In the genomic region with DNA sequence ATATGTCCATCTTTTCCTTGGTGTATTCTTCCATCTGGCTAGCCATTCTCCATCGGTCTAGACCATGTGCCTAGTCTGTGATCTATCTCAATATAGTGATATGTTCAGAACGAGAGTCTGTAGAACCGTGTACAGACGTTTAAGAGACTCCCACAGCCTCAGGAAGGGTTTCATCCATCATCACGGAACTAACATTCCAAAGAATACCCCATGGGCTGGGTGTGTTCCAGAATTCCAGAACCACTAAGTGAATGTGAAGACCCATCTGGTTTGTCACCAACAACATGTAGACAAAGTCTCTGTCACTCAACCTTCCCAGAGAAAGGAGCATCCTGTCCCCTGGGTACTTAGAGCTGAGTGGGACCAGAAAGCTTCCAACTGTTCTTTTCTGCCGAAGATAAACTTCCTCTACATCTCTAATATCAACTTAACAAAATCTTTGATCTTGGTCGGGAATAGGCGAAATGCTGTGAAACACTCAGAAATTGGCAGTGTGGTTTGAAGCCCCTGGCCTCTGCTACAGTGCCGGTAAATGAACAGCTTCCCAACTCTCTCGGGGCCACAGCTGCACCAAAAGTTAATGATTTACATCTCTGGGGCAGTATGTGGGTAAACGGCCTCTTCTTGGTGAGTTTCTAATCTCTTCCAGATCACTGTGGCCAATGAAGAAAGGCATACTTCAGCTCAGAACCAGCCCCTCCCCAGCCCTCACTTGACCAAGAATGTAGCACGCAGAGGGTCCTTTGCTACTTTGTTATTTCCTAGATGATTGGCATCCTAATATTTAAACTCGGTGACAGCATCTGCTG, we compare ENCODE assay signal across 13 mouse cellular contexts.
A peak's percentile ranks its signal among the peaks of the same experiment; 100 is the strongest.
DNase-seq lines count a peak whose midpoint lies in the region; ATAC-seq and TF ChIP-seq lines count a peak whose summit lies in the region.
"Had no signal": no experiment of that assay in that cellular context is flagged by ENCODE, and none has a peak within 500 bp of the region (broad histone marks: within the 10 kb centered on the region; RNA-seq: fewer than 3 reads in every experiment).

No protein-coding gene starts in this region.

- H3K4me1 ChIP-seq in liver, embryonic 11.5 days (replicated peaks; ENCODE audit: control insufficient read depth, insufficient read depth, low read length): peaks cover 56% of the 10 kb centered on the region
- H3K4me1 ChIP-seq in kidney, embryonic 14.5 days (ENCODE audit: control insufficient read depth, insufficient read depth, low read length): peaks cover 41% of the 10 kb centered on the region
- peaks cover 68% of the 10 kb centered on the region for H3K4me1 ChIP-seq in liver, postnatal 0 days (ENCODE audit: insufficient read depth)
- peaks cover 20% of the 10 kb centered on the region for H3K4me1 ChIP-seq in stomach, embryonic 16.5 days (ENCODE audit: control insufficient read depth, insufficient read depth, low read length)
- peaks cover 2% of the 10 kb centered on the region; the same call in 1 of the 2 replicates for H3K4me1 ChIP-seq in hindbrain, embryonic 16.5 days (ENCODE audit: control insufficient read depth, insufficient read depth, low read depth, low read length)

- ATAC-seq in liver, embryonic 11.5 days (replicated peaks; ENCODE audit: low FRiP score): no peak
- no peak for ATAC-seq in kidney, embryonic 14.5 days (ENCODE audit: low FRiP score, low TSS enrichment)
- ATAC-seq in liver, postnatal 0 days: peak; percentile 57
- peak; percentile 65; the same call in 1 of the 2 replicates for ATAC-seq in stomach, embryonic 16.5 days (ENCODE audit: insufficient read depth, low FRiP score)
- no peak for ATAC-seq in hindbrain, embryonic 16.5 days
- ATAC-seq: activated CD4-positive, CD25-positive, alpha-beta regulatory T cell, adult 4 months had no signal

- H3K36me3 ChIP-seq in liver, embryonic 11.5 days (ENCODE audit: control insufficient read depth, insufficient read depth, low read length): no peaks in the 10 kb centered on the region
- no peaks in the 10 kb centered on the region for H3K36me3 ChIP-seq in kidney, embryonic 14.5 days (ENCODE audit: control insufficient read depth, insufficient read depth, low read length)
- H3K36me3 ChIP-seq in liver, postnatal 0 days (replicated peaks; ENCODE audit: insufficient read depth, low read length): no peaks in the 10 kb centered on the region
- H3K36me3 ChIP-seq in stomach, embryonic 16.5 days (ENCODE audit: control insufficient read depth, insufficient read depth, low read length): no peaks in the 10 kb centered on the region
- H3K36me3 ChIP-seq in hindbrain, embryonic 16.5 days (ENCODE audit: control insufficient read depth, insufficient read depth, low read length): no peaks in the 10 kb centered on the region
- H3K36me3 ChIP-seq: forebrain, embryonic 12.5 days had no signal

- no peaks in the 10 kb centered on the region for H3K9me3 ChIP-seq in liver, embryonic 11.5 days (ENCODE audit: control insufficient read depth, low read length)
- H3K9me3 ChIP-seq in kidney, embryonic 14.5 days (ENCODE audit: control insufficient read depth, low read length): no peaks in the 10 kb centered on the region
- no peaks in the 10 kb centered on the region for H3K9me3 ChIP-seq in liver, postnatal 0 days (ENCODE audit: low read length)
- no peaks in the 10 kb centered on the region for H3K9me3 ChIP-seq in stomach, embryonic 16.5 days (replicated peaks; ENCODE audit: control insufficient read depth, low read length)
- no peaks in the 10 kb centered on the region for H3K9me3 ChIP-seq in hindbrain, embryonic 16.5 days (ENCODE audit: control insufficient read depth, low read length)
- H3K9me3 ChIP-seq: forebrain, embryonic 12.5 days had no signal

- no peak for TF ChIP-seq CTCF in liver, postnatal 0 days (IDR thresholded peaks at IDR 0.05; ENCODE audit: low read depth)

- peak overlapping the region; percentile 13; the same call in 1 of the 2 replicates for H3K4me2 ChIP-seq in liver, embryonic 11.5 days
- no peak overlapping the region for H3K4me2 ChIP-seq in kidney, embryonic 14.5 days (replicated peaks; ENCODE audit: low read depth, low read length)
- no peak overlapping the region for H3K4me2 ChIP-seq in liver, postnatal 0 days (ENCODE audit: low read depth, low read length)
- no peak overlapping the region for H3K4me2 ChIP-seq in stomach, embryonic 16.5 days (ENCODE audit: low read depth, low read length)
- no peak overlapping the region for H3K4me2 ChIP-seq in hindbrain, embryonic 16.5 days (ENCODE audit: low read length)
- H3K4me2 ChIP-seq: forebrain, embryonic 12.5 days had no signal

- no peak overlapping the region for H3K4me3 ChIP-seq in liver, embryonic 11.5 days (ENCODE audit: low read depth, low read length)
- no peak overlapping the region for H3K4me3 ChIP-seq in kidney, embryonic 14.5 days (ENCODE audit: low read length)
- no peak overlapping the region for H3K4me3 ChIP-seq in liver, postnatal 0 days (ENCODE audit: low read depth, low read length)
- H3K4me3 ChIP-seq in stomach, embryonic 16.5 days (replicated peaks; ENCODE audit: low read length): no peak overlapping the region
- H3K4me3 ChIP-seq in hindbrain, embryonic 16.5 days (ENCODE audit: low read length): no peak overlapping the region
- H3K4me3 ChIP-seq: forebrain, embryonic 12.5 days; gastrocnemius, adult 2 months had no signal

- no peak for DNase-seq in liver, embryonic 11.5 days (ENCODE audit: low spot score)
- DNase-seq in liver: no peak
- no peak for DNase-seq in liver, postnatal 0 days
- DNase-seq in frontal cortex, postnatal 10 days (ENCODE audit: low spot score in 2 of 2): no peak
- DNase-seq in cerebellum, postnatal 25 days: no peak
- DNase-seq: cerebellum, adult 11 months; gastrocnemius, adult 2 months; layer of hippocampus, postnatal 36 days had no signal

- TF ChIP-seq EP300 in liver, postnatal 0 days (IDR thresholded peaks at IDR 0.05; ENCODE audit: low read depth): no peak

- H3K9ac ChIP-seq in liver, embryonic 11.5 days (ENCODE audit: low read depth, low read length): no peak overlapping the region
- H3K9ac ChIP-seq in kidney, embryonic 14.5 days (ENCODE audit: low read depth, low read length): no peak overlapping the region
- no peak overlapping the region for H3K9ac ChIP-seq in liver, postnatal 0 days (replicated peaks)
- no peak overlapping the region for H3K9ac ChIP-seq in stomach, embryonic 16.5 days (ENCODE audit: low read length)
- H3K9ac ChIP-seq in hindbrain, embryonic 16.5 days (ENCODE audit: low read depth, low read length): no peak overlapping the region
- H3K9ac ChIP-seq: forebrain, embryonic 12.5 days had no signal

- 50% methylated on average over 13 of the region's 13 CpGs for WGBS in liver, embryonic 11.5 days
- WGBS in kidney, embryonic 14.5 days: 60% methylated on average over 13 of the region's 13 CpGs
- 37% methylated on average over 13 of the region's 13 CpGs for WGBS in liver, postnatal 0 days (ENCODE audit: insufficient replicate concordance)
- 38% methylated on average over 13 of the region's 13 CpGs for WGBS in stomach, embryonic 16.5 days
- WGBS in hindbrain, embryonic 16.5 days: 69% methylated on average over 13 of the region's 13 CpGs

- H3K27ac ChIP-seq in liver, embryonic 11.5 days (ENCODE audit: low read depth, low read length): no peak overlapping the region
- H3K27ac ChIP-seq in kidney, embryonic 14.5 days (ENCODE audit: low read depth, low read length): peak overlapping the region; percentile 15; the same call in 1 of the 2 replicates
- peak overlapping the region; percentile 49; the same call in 1 of the 2 replicates for H3K27ac ChIP-seq in liver, postnatal 0 days (ENCODE audit: low read depth)
- peak overlapping the region; percentile 65 for H3K27ac ChIP-seq in stomach, embryonic 16.5 days (ENCODE audit: low read length)
- H3K27ac ChIP-seq in hindbrain, embryonic 16.5 days (ENCODE audit: low read depth, low read length): no peak overlapping the region
- H3K27ac ChIP-seq: forebrain, embryonic 12.5 days; gastrocnemius, adult 2 months had no signal

- no peaks in the 10 kb centered on the region for H3K27me3 ChIP-seq in liver, embryonic 11.5 days (replicated peaks; ENCODE audit: control insufficient read depth, insufficient read depth, low read length)
- H3K27me3 ChIP-seq in kidney, embryonic 14.5 days (ENCODE audit: control insufficient read depth, insufficient read depth, low read length): no peaks in the 10 kb centered on the region
- no peaks in the 10 kb centered on the region for H3K27me3 ChIP-seq in liver, postnatal 0 days (ENCODE audit: insufficient read depth, low read length)
- no peaks in the 10 kb centered on the region for H3K27me3 ChIP-seq in stomach, embryonic 16.5 days (ENCODE audit: control insufficient read depth, insufficient read depth, low read length)
- H3K27me3 ChIP-seq in hindbrain, embryonic 16.5 days (replicated peaks; ENCODE audit: control insufficient read depth, insufficient read depth, low read length): no peaks in the 10 kb centered on the region
- H3K27me3 ChIP-seq: forebrain, embryonic 12.5 days had no signal

Comparison
In these comparisons a context has a peak if more than half of its experiments do, and no peak if none do; other contexts are left out.
1. ATAC-seq: peak in liver, postnatal 0 days (single experiment) and stomach, embryonic 16.5 days (single experiment); none in liver, embryonic 11.5 days (single experiment), kidney, embryonic 14.5 days (single experiment) and hindbrain, embryonic 16.5 days (single experiment).
2. H3K27ac ChIP-seq: peak in kidney, embryonic 14.5 days (single experiment), liver, postnatal 0 days (single experiment) and stomach, embryonic 16.5 days (single experiment); none in liver, embryonic 11.5 days (single experiment) and hindbrain, embryonic 16.5 days (single experiment).